Mouse (Mus musculus): Measurements from ENCODE around the gene Zfp985. TPM values are rescaled to one million over a fixed set of nuclear protein-coding genes. Genes with fewer than 3 reads are reported as not detected.
"Not testable (repeated sequence)": the region's sequence is repeated elsewhere in the genome, so short reads cannot be mapped to it uniquely, and the experiment has no call there.

Gene Zfp985
- polyA plus RNA-seq, 1 experiment from 2014 or later, result 0.19 TPM

- Histone ChIP-seq H3K4me3 (ENCODE audit: low read depth, low read length) (no peak overlapping the region), H3K36me3 (ENCODE audit: insufficient read depth, low read length) (no peaks in the 10 kb centered on the region), H3K9ac (replicated peaks; ENCODE audit: low read depth) (no peak overlapping the region), H3K9me3 (ENCODE audit: low read length) (peaks cover 12% of the 10 kb centered on the region), H3K4me2 (replicated peaks; ENCODE audit: low read depth, low read length) (no peak overlapping the region), H3K27me3 (replicated peaks; ENCODE audit: insufficient read depth, low read length) (no peaks in the 10 kb centered on the region), H3K4me1 (ENCODE audit: insufficient read depth, low read depth, low read length) (no peaks in the 10 kb centered on the region), H3K27ac (ENCODE audit: low read length) (no peak overlapping the region)
- DNase-seq (ENCODE audit: low spot score) (no peak), ATAC-seq (no peak)
- TF ChIP-seq CTCF (IDR thresholded peaks at IDR 0.05) (no peak), EP300 (IDR thresholded peaks at IDR 0.05) (no peak)
- WGBS, result 72% methylated on average over 2 of the region's 2 CpGs
Measured at GRCm38 (mm10) chr4:147537702-147538101, 15.4 kb upstream of the Zfp985 start.

- not testable (repeated sequence) for H3K9ac ChIP-seq (replicated peaks; ENCODE audit: low read depth); H3K27me3 ChIP-seq (replicated peaks; ENCODE audit: insufficient read depth, low read length); H3K4me2 ChIP-seq (replicated peaks; ENCODE audit: low read depth, low read length); H3K36me3 ChIP-seq (ENCODE audit: insufficient read depth, low read length); H3K4me3 ChIP-seq (ENCODE audit: low read depth, low read length); H3K4me1 ChIP-seq (ENCODE audit: insufficient read depth, low read depth, low read length); ATAC-seq; H3K27ac ChIP-seq (ENCODE audit: low read length); DNase-seq (ENCODE audit: low spot score)
- H3K9me3 ChIP-seq (ENCODE audit: low read length), result peaks cover 17% of the 10 kb centered on the region
- 82% methylated on average over 3 of the region's 3 CpGs for whole genome bisulfite sequencing
Measured at GRCm38 (mm10) chr4:147539918-147540317, 13.2 kb upstream of the Zfp985 start, which contains the start of gene Gm16503. Gene Gm16503 (plus strand): TSS chr4:147540218.

GRCm38 (mm10) chr4:147541105-147541504 is 12.0 kb upstream of the Zfp985 start:
- DNase-seq (ENCODE audit: low spot score), result no peak
- H3K9ac ChIP-seq (replicated peaks; ENCODE audit: low read depth), result no peak overlapping the region
- H3K9me3 ChIP-seq (ENCODE audit: low read length), result peaks cover 14% of the 10 kb centered on the region
- TF ChIP-seq EP300 (IDR thresholded peaks at IDR 0.05) (no peak), CTCF (IDR thresholded peaks at IDR 0.05) (no peak)
- no peaks in the 10 kb centered on the region for H3K27me3 ChIP-seq (replicated peaks; ENCODE audit: insufficient read depth, low read length)
- H3K36me3 ChIP-seq (ENCODE audit: insufficient read depth, low read length), result no peaks in the 10 kb centered on the region
- no peak for ATAC-seq
- no peak overlapping the region for H3K4me3 ChIP-seq (ENCODE audit: low read depth, low read length)
- H3K4me1 ChIP-seq (ENCODE audit: insufficient read depth, low read depth, low read length), result no peaks in the 10 kb centered on the region
- H3K4me2 ChIP-seq (replicated peaks; ENCODE audit: low read depth, low read length), result no peak overlapping the region
- H3K27ac ChIP-seq (ENCODE audit: low read length), result no peak overlapping the region

GRCm38 (mm10) chr4:147554361-147554760 is 1.3 kb downstream of the Zfp985 start:
- not testable (repeated sequence) for H3K36me3 ChIP-seq (ENCODE audit: insufficient read depth, low read length); H3K9ac ChIP-seq (replicated peaks; ENCODE audit: low read depth); H3K9me3 ChIP-seq (ENCODE audit: low read length); H3K27ac ChIP-seq (ENCODE audit: low read length); ATAC-seq; H3K4me1 ChIP-seq (ENCODE audit: insufficient read depth, low read depth, low read length); H3K4me2 ChIP-seq (replicated peaks; ENCODE audit: low read depth, low read length); DNase-seq (ENCODE audit: low spot score); H3K27me3 ChIP-seq (replicated peaks; ENCODE audit: insufficient read depth, low read length); H3K4me3 ChIP-seq (ENCODE audit: low read depth, low read length)
- WGBS, result 66% methylated on average over 2 of the region's 2 CpGs

GRCm38 (mm10) chr4:147556921-147557320 is 3.8 kb downstream of the Zfp985 start:
- H3K9ac ChIP-seq (replicated peaks; ENCODE audit: low read depth); H3K4me3 ChIP-seq (ENCODE audit: low read depth, low read length); H3K27ac ChIP-seq (ENCODE audit: low read length); H3K36me3 ChIP-seq (ENCODE audit: insufficient read depth, low read length); H3K4me2 ChIP-seq (replicated peaks; ENCODE audit: low read depth, low read length); DNase-seq (ENCODE audit: low spot score); H3K27me3 ChIP-seq (replicated peaks; ENCODE audit: insufficient read depth, low read length); H3K4me1 ChIP-seq (ENCODE audit: insufficient read depth, low read depth, low read length); ATAC-seq: not testable (repeated sequence)
- WGBS, result 19% methylated on average over 1 of the region's 1 CpGs
- H3K9me3 ChIP-seq (ENCODE audit: low read length), result peaks cover 16% of the 10 kb centered on the region

- not testable (repeated sequence) for H3K4me2 ChIP-seq (replicated peaks; ENCODE audit: low read depth, low read length); H3K4me3 ChIP-seq (ENCODE audit: low read depth, low read length); H3K36me3 ChIP-seq (ENCODE audit: insufficient read depth, low read length); DNase-seq (ENCODE audit: low spot score); H3K4me1 ChIP-seq (ENCODE audit: insufficient read depth, low read depth, low read length); H3K27me3 ChIP-seq (replicated peaks; ENCODE audit: insufficient read depth, low read length); H3K27ac ChIP-seq (ENCODE audit: low read length); ATAC-seq; H3K9ac ChIP-seq (replicated peaks; ENCODE audit: low read depth)
- H3K9me3 ChIP-seq (ENCODE audit: low read length), result peaks cover 16% of the 10 kb centered on the region
Measured at GRCm38 (mm10) chr4:147558011-147558410, 4.9 kb downstream of the Zfp985 start.

GRCm38 (mm10) chr4:147559096-147559495 is 6.0 kb downstream of the Zfp985 start:
- H3K27me3 ChIP-seq (replicated peaks; ENCODE audit: insufficient read depth, low read length); H3K36me3 ChIP-seq (ENCODE audit: insufficient read depth, low read length); H3K4me1 ChIP-seq (ENCODE audit: insufficient read depth, low read depth, low read length); H3K27ac ChIP-seq (ENCODE audit: low read length); ATAC-seq; H3K4me2 ChIP-seq (replicated peaks; ENCODE audit: low read depth, low read length); H3K9ac ChIP-seq (replicated peaks; ENCODE audit: low read depth); H3K4me3 ChIP-seq (ENCODE audit: low read depth, low read length); H3K9me3 ChIP-seq (ENCODE audit: low read length): not testable (repeated sequence)
- peak; percentile 54 for TF ChIP-seq EP300 (IDR thresholded peaks at IDR 0.05)
- peak; percentile 31 for DNase-seq (ENCODE audit: low spot score)
- WGBS, result 25% methylated on average over 1 of the region's 1 CpGs
